Mouse (Mus musculus): ENCODE data around the gene Kalrn. TPM values are rescaled to one million over a fixed set of nuclear protein-coding genes. Genes with fewer than 3 reads are reported as not detected.

Gene Kalrn
- polyA plus RNA-seq, 1 experiment from 2014 or later, result 22.4 TPM

DNA sequence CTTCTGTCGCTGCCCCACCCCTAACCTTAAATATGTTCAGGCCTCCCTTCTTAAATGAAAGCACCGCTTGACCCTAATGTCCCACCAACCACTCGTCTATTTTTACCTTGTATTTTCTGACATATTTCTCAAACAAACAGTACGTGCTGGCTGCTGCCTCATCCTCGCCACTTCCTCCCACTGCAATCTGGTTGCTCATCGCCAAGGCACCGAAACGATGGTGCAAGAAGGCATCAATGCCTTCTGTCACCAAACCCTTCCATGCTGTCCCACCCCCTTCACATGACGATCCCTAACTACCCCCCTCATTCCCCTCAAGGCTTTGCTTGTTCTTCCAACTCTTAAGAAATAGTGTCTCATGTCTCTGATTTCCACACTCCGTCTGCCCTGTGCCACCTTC, 69.1 kb downstream of the Kalrn start:
- DNase-seq (ENCODE audit: low spot score), result no peak
- WGBS, result 94% methylated on average over 10 of the region's 10 CpGs
- Histone ChIP-seq H3K9me3 (ENCODE audit: control insufficient read depth, low read length) (no peaks in the 10 kb centered on the region), H3K4me3 (ENCODE audit: low read depth, low read length) (no peak overlapping the region), H3K4me1 (replicated peaks; ENCODE audit: control insufficient read depth, insufficient read depth, low read length) (no peaks in the 10 kb centered on the region), H3K27ac (ENCODE audit: low read depth, low read length) (no peak overlapping the region), H3K36me3 (ENCODE audit: control insufficient read depth, insufficient read depth, low read length) (no peaks in the 10 kb centered on the region), H3K4me2 (ENCODE audit: low read depth, low read length, severe bottlenecking) (no peak overlapping the region), H3K27me3 (ENCODE audit: control insufficient read depth, insufficient read depth, low read length) (no peaks in the 10 kb centered on the region), H3K9ac (ENCODE audit: low read length) (no peak overlapping the region)
- ATAC-seq (replicated peaks; ENCODE audit: low FRiP score), result no peak

GRCm38 (mm10) chr16:34502110-34502509, 71.2 kb downstream of the Kalrn start:
- no peak for DNase-seq (ENCODE audit: low spot score)
- no peaks in the 10 kb centered on the region for H3K9me3 ChIP-seq (ENCODE audit: control insufficient read depth, low read length)
- no peak for ATAC-seq (replicated peaks; ENCODE audit: low FRiP score)
- no peaks in the 10 kb centered on the region for H3K27me3 ChIP-seq (ENCODE audit: control insufficient read depth, insufficient read depth, low read length)
- no peak overlapping the region for H3K27ac ChIP-seq (ENCODE audit: low read depth, low read length)
- H3K4me3 ChIP-seq (ENCODE audit: low read depth, low read length), result no peak overlapping the region
- no peaks in the 10 kb centered on the region for H3K36me3 ChIP-seq (ENCODE audit: control insufficient read depth, insufficient read depth, low read length)
- H3K9ac ChIP-seq (ENCODE audit: low read length), result no peak overlapping the region
- H3K4me1 ChIP-seq (replicated peaks; ENCODE audit: control insufficient read depth, insufficient read depth, low read length), result no peaks in the 10 kb centered on the region
- no peak overlapping the region for H3K4me2 ChIP-seq (ENCODE audit: low read depth, low read length, severe bottlenecking)

GRCm38 (mm10) chr16:34494741-34495140, 78.6 kb downstream of the Kalrn start:
- H3K27me3 ChIP-seq (ENCODE audit: control insufficient read depth, insufficient read depth, low read length), result no peaks in the 10 kb centered on the region
- H3K4me1 ChIP-seq (replicated peaks; ENCODE audit: control insufficient read depth, insufficient read depth, low read length), result peaks cover 3% of the 10 kb centered on the region
- ATAC-seq (replicated peaks; ENCODE audit: low FRiP score), result no peak
- no peak for DNase-seq (ENCODE audit: low spot score)
- 97% methylated on average over 1 of the region's 1 CpGs for WGBS
- no peak overlapping the region for H3K4me2 ChIP-seq (ENCODE audit: low read depth, low read length, severe bottlenecking)
- H3K9ac ChIP-seq (ENCODE audit: low read length), result no peak overlapping the region
- H3K9me3 ChIP-seq (ENCODE audit: control insufficient read depth, low read length), result no peaks in the 10 kb centered on the region
- no peaks in the 10 kb centered on the region for H3K36me3 ChIP-seq (ENCODE audit: control insufficient read depth, insufficient read depth, low read length)
- H3K4me3 ChIP-seq (ENCODE audit: low read depth, low read length), result no peak overlapping the region
- no peak overlapping the region for H3K27ac ChIP-seq (ENCODE audit: low read depth, low read length)

GRCm38 (mm10) chr16:34493914-34494313, 79.4 kb downstream of the Kalrn start:
- Histone ChIP-seq H3K27me3 (ENCODE audit: control insufficient read depth, insufficient read depth, low read length) (no peaks in the 10 kb centered on the region), H3K27ac (ENCODE audit: low read depth, low read length) (no peak overlapping the region), H3K9ac (ENCODE audit: low read length) (no peak overlapping the region), H3K36me3 (ENCODE audit: control insufficient read depth, insufficient read depth, low read length) (no peaks in the 10 kb centered on the region), H3K9me3 (ENCODE audit: control insufficient read depth, low read length) (no peaks in the 10 kb centered on the region), H3K4me3 (ENCODE audit: low read depth, low read length) (no peak overlapping the region), H3K4me1 (replicated peaks; ENCODE audit: control insufficient read depth, insufficient read depth, low read length) (peaks cover 3% of the 10 kb centered on the region), H3K4me2 (ENCODE audit: low read depth, low read length, severe bottlenecking) (no peak overlapping the region)
- ATAC-seq (replicated peaks; ENCODE audit: low FRiP score), result no peak
- DNase-seq (ENCODE audit: low spot score), result no peak
- WGBS, result 85% methylated on average over 3 of the region's 3 CpGs

- peaks cover 4% of the 10 kb centered on the region for H3K4me1 ChIP-seq (replicated peaks; ENCODE audit: control insufficient read depth, insufficient read depth, low read length)
- no peak overlapping the region for H3K4me2 ChIP-seq (ENCODE audit: low read depth, low read length, severe bottlenecking)
- no peak overlapping the region for H3K27ac ChIP-seq (ENCODE audit: low read depth, low read length)
- WGBS, result 59% methylated on average over 8 of the region's 8 CpGs
- H3K36me3 ChIP-seq (ENCODE audit: control insufficient read depth, insufficient read depth, low read length), result no peaks in the 10 kb centered on the region
- ATAC-seq (replicated peaks; ENCODE audit: low FRiP score) (no peak), DNase-seq (ENCODE audit: low spot score) (no peak)
- no peak overlapping the region for H3K4me3 ChIP-seq (ENCODE audit: low read depth, low read length)
- H3K27me3 ChIP-seq (ENCODE audit: control insufficient read depth, insufficient read depth, low read length), result no peaks in the 10 kb centered on the region
- no peaks in the 10 kb centered on the region for H3K9me3 ChIP-seq (ENCODE audit: control insufficient read depth, low read length)
- H3K9ac ChIP-seq (ENCODE audit: low read length), result no peak overlapping the region
Observed at GRCm38 (mm10) chr16:34491225-34491624, 82.1 kb downstream of the Kalrn start.

DNA sequence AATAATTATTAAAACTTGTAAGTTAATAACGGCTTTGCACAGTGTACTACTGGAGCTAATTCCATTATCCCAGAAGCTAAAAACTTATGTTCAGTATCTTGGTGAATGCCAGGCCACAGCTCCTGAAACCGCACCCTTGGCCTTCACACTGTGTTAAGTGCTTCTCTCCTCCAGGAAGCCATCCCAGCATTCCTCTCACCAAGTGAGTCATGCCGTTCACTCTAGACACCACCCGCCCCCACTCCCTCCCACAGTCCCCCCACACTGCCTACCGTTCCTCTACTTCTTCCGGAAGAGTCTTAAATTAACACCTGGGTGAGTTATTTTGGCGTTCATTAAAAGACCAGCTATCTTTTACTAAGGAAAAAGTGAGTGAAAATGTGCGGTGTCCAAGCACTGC, 82.8 kb downstream of the Kalrn start:
- Histone ChIP-seq H3K4me1 (replicated peaks; ENCODE audit: control insufficient read depth, insufficient read depth, low read length) (peaks cover 4% of the 10 kb centered on the region), H3K9ac (ENCODE audit: low read length) (no peak overlapping the region), H3K27me3 (ENCODE audit: control insufficient read depth, insufficient read depth, low read length) (no peaks in the 10 kb centered on the region), H3K4me3 (ENCODE audit: low read depth, low read length) (no peak overlapping the region), H3K27ac (ENCODE audit: low read depth, low read length) (no peak overlapping the region), H3K9me3 (ENCODE audit: control insufficient read depth, low read length) (no peaks in the 10 kb centered on the region), H3K36me3 (ENCODE audit: control insufficient read depth, insufficient read depth, low read length) (no peaks in the 10 kb centered on the region), H3K4me2 (ENCODE audit: low read depth, low read length, severe bottlenecking) (no peak overlapping the region)
- ATAC-seq (replicated peaks; ENCODE audit: low FRiP score), result no peak
- DNase-seq (ENCODE audit: low spot score), result no peak
- WGBS, result 56% methylated on average over 8 of the region's 8 CpGs

DNA sequence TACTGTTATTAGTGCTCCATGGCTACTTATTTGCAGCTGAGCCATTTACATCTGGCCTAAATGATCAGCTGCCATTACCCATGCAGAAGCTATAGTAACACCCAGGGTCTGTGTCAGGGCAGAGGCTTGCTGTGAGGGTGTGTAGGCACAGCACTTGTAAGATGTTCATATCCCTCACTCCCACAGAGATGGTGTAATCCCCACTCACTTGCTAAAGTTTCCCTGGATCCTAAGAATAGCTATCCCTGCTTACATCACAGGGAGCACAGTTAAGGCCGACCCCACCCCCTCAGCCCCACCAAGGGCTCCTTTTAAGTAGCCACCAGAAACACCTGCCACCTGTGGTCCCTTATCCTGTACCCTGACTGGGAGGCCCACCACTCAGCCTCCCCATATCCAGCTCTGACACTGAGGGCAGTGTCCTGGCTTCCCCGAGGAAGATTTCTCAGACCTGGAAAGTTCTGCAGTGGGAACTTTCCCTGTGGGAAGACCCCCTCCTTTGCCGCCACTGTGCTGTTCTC, 83.5 kb downstream of the Kalrn start:
- Histone ChIP-seq H3K9me3 (ENCODE audit: control insufficient read depth, low read length) (no peaks in the 10 kb centered on the region), H3K36me3 (ENCODE audit: control insufficient read depth, insufficient read depth, low read length) (no peaks in the 10 kb centered on the region), H3K4me1 (replicated peaks; ENCODE audit: control insufficient read depth, insufficient read depth, low read length) (peaks cover 4% of the 10 kb centered on the region), H3K9ac (ENCODE audit: low read length) (no peak overlapping the region), H3K4me3 (ENCODE audit: low read depth, low read length) (no peak overlapping the region), H3K4me2 (ENCODE audit: low read depth, low read length, severe bottlenecking) (no peak overlapping the region), H3K27me3 (ENCODE audit: control insufficient read depth, insufficient read depth, low read length) (no peaks in the 10 kb centered on the region), H3K27ac (ENCODE audit: low read depth, low read length) (no peak overlapping the region)
- WGBS, result 57% methylated on average over 3 of the region's 3 CpGs
- no peak for DNase-seq (ENCODE audit: low spot score)
- no peak for ATAC-seq (replicated peaks; ENCODE audit: low FRiP score)

- Histone ChIP-seq H3K27ac (ENCODE audit: low read depth, low read length) (no peak overlapping the region), H3K4me3 (ENCODE audit: low read depth, low read length) (no peak overlapping the region), H3K27me3 (ENCODE audit: control insufficient read depth, insufficient read depth, low read length) (no peaks in the 10 kb centered on the region), H3K9me3 (ENCODE audit: control insufficient read depth, low read length) (no peaks in the 10 kb centered on the region), H3K4me2 (ENCODE audit: low read depth, low read length, severe bottlenecking) (no peak overlapping the region), H3K36me3 (ENCODE audit: control insufficient read depth, insufficient read depth, low read length) (no peaks in the 10 kb centered on the region), H3K9ac (ENCODE audit: low read length) (no peak overlapping the region), H3K4me1 (replicated peaks; ENCODE audit: control insufficient read depth, insufficient read depth, low read length) (peaks cover 4% of the 10 kb centered on the region)
- DNase-seq (ENCODE audit: low spot score) (no peak), ATAC-seq (replicated peaks; ENCODE audit: low FRiP score) (no peak)
- 91% methylated on average over 5 of the region's 5 CpGs for WGBS
Observed at GRCm38 (mm10) chr16:34487823-34488222, 85.5 kb downstream of the Kalrn start.

- H3K27me3 ChIP-seq (ENCODE audit: control insufficient read depth, insufficient read depth, low read length), result no peaks in the 10 kb centered on the region
- H3K9ac ChIP-seq (ENCODE audit: low read length), result no peak overlapping the region
- peaks cover 4% of the 10 kb centered on the region for H3K4me1 ChIP-seq (replicated peaks; ENCODE audit: control insufficient read depth, insufficient read depth, low read length)
- no peak overlapping the region for H3K27ac ChIP-seq (ENCODE audit: low read depth, low read length)
- no peak overlapping the region for H3K4me2 ChIP-seq (ENCODE audit: low read depth, low read length, severe bottlenecking)
- 87% methylated on average over 7 of the region's 7 CpGs for WGBS
- ATAC-seq (replicated peaks; ENCODE audit: low FRiP score) (no peak), DNase-seq (ENCODE audit: low spot score) (no peak)
- H3K36me3 ChIP-seq (ENCODE audit: control insufficient read depth, insufficient read depth, low read length), result no peaks in the 10 kb centered on the region
- no peaks in the 10 kb centered on the region for H3K9me3 ChIP-seq (ENCODE audit: control insufficient read depth, low read length)
- H3K4me3 ChIP-seq (ENCODE audit: low read depth, low read length), result no peak overlapping the region
Observed at GRCm38 (mm10) chr16:34487268-34487667, 86.1 kb downstream of the Kalrn start.
